ENCODE assay signal across 9 mouse cellular contexts in genomic region chr6:90486176-90486921, GRCm38 (mm10). TPM values are rescaled to one million over a fixed set of nuclear protein-coding genes. Genes with fewer than 3 reads are reported as not detected.
DNase-seq lines count a peak whose midpoint lies in the region; TF ChIP-seq lines count a peak whose summit lies in the region.
"Had no signal": no experiment of that assay in that cellular context is flagged by ENCODE, and none has a peak within 500 bp of the region (broad histone marks: within the 10 kb centered on the region; RNA-seq: fewer than 3 reads in every experiment).

TSS of gene Aldh1l1 (plus strand) at chr6:90486427.

- TF ChIP-seq CTCF in cortical plate, adult 2 months (IDR thresholded peaks at IDR 0.05; ENCODE audit: extremely low read depth, insufficient read depth, low read length): no peak

- DNase-seq in layer of hippocampus, adult 8-10 months (ENCODE audit: low spot score in 2 of 2): no peak
- no peak for DNase-seq in layer of hippocampus, adult 9-11 months
- DNase-seq in adrenal gland, postnatal 10 days: no peak
- DNase-seq in left cerebral cortex, postnatal 36 days (ENCODE audit: low spot score in 2 of 2): no peak
- no peak for DNase-seq in right cerebral cortex, adult 18-20 months
- no peak for DNase-seq in heart, adult 9 months (ENCODE audit: low spot score in 2 of 2)
- DNase-seq: lung, postnatal 4 days; thymus, postnatal 14 days had no signal

- no peaks in the 10 kb centered on the region for H3K4me1 ChIP-seq in cortical plate, adult 2 months (ENCODE audit: control insufficient read depth, insufficient read depth, low read length)

- TF ChIP-seq POLR2A in cortical plate, adult 2 months (IDR thresholded peaks at IDR 0.05; ENCODE audit: extremely low read depth, insufficient read depth, low read length): no peak

- no peak within 1 kb of the TSS for H3K27ac ChIP-seq in cortical plate, adult 2 months (ENCODE audit: insufficient read depth, low read length)

- H3K4me3 ChIP-seq in cortical plate, adult 2 months (ENCODE audit: insufficient read depth, low read length): no peak within 1 kb of the TSS

- intact Hi-C loops in left cerebral cortex, postnatal 36 days (cut with DNase I): no loop called here

RNA-seq across cellular contexts. Expression of gene Aldh1l1, which starts in this region (rescaled TPM):
- 10 to 100 TPM; 40.8 to 52.0 (median 45.5) TPM for total RNA-seq in layer of hippocampus, adult 8-10 months (2022)
- total RNA-seq in adrenal gland, postnatal 10 days (2021): 10 to 100 TPM; 51.9 to 95.0 TPM
- 77.0 and 83.1 TPM in 2 replicates for polyA plus RNA-seq in cortical plate, adult 2 months (2012; rRNA removed)
- total RNA-seq in left cerebral cortex, postnatal 36 days (2021): 10 to 100 TPM; 56.0 to 67.0 TPM
